Mouse (Mus musculus) E14TG2a.4 (cell line): ENCODE results near the gene Gm2000.
"Not testable (repeated sequence)": the region's sequence is repeated elsewhere in the genome, so short reads cannot be mapped to it uniquely, and the experiment has no call there.

Source experiments
- H3K27me3 ChIP-seq: 2 replicates; pipeline ENCODE4 v1.6.1; 2014; ENCODE audit warnings: low read length, control low read depth; ENCODE audit not compliant: insufficient read depth
- H3K36me3 ChIP-seq: 2 replicates; pipeline ENCODE4 v1.6.1; 2014; ENCODE audit warnings: low read length, control low read depth; ENCODE audit not compliant: insufficient read depth
- H3K4me1 ChIP-seq: replicated peaks from 2 replicates; pipeline ENCODE4 v1.6.1; 2014; ENCODE audit warnings: low read depth, low read length, control low read depth
- H3K4me3 ChIP-seq: replicated peaks from 2 replicates; pipeline ENCODE4 v1.5.1; 2014; ENCODE audit warnings: mild to moderate bottlenecking, low read length
- H3K9me3 ChIP-seq: 2 replicates; pipeline ENCODE4 v1.6.1; 2014; ENCODE audit warnings: low read length, control low read depth
- CTCF ChIP-seq: conservative IDR thresholded peaks from 2 replicates; pipeline ENCODE4 v1.5.1; 2014; ENCODE audit warnings: low read length
- NANOG ChIP-seq: IDR thresholded peaks from 2 replicates; pipeline ENCODE4 v1.6.1; 2014; ENCODE audit warnings: borderline replicate concordance, low read length, mixed read lengths
- POU5F1 ChIP-seq: IDR thresholded peaks from 2 replicates; pipeline ENCODE4 v1.6.1; 2014; ENCODE audit warnings: low read length, borderline replicate concordance

The Gm2000 gene

GRCm38 (mm10) chr1:156386232-156386631 is 20.4 kb downstream of the Gm2000 start:
- TF ChIP-seq NANOG (no peak), CTCF (no peak), POU5F1 (no peak)
- Histone ChIP-seq H3K4me3 (no peak overlapping the region), H3K36me3 (no peaks in the 10 kb centered on the region), H3K27me3 (0 out of 2 replicates have a peak, but pooled peaks cover 3% of the 10 kb centered on the region), H3K4me1 (no peaks in the 10 kb centered on the region), H3K9me3 (no peaks in the 10 kb centered on the region)

DNA sequence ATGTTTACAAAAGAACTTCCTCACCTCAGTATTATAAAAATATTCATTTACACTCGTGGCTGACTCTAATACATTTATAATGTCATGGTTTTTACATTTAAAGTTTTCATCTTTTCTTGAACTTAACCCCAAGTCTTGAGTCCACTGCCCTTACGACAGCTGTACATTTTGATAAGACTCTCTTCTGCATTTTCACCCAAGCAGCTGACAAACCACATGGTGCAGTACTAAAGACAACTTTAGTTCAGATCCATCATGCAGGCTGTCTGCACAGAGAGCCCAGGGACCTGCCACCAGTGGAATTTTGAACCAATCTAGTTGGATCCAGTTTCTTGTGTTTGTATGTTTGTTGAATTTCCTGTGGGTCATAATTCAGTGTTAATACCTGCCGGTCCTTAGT is 21.0 kb downstream of the Gm2000 start:
- Histone ChIP-seq H3K9me3 (no peaks in the 10 kb centered on the region), H3K36me3 (no peaks in the 10 kb centered on the region), H3K27me3 (0 out of 2 replicates have a peak, but pooled peaks cover 3% of the 10 kb centered on the region), H3K4me3 (no peak overlapping the region), H3K4me1 (no peaks in the 10 kb centered on the region; the same call in 1 of the 2 replicates)
- TF ChIP-seq NANOG (no peak), CTCF (no peak), POU5F1 (no peak)

- Histone ChIP-seq H3K27me3 (no peaks in the 10 kb centered on the region), H3K4me3 (no peak overlapping the region), H3K36me3 (no peaks in the 10 kb centered on the region), H3K4me1 (peaks cover 19% of the 10 kb centered on the region), H3K9me3 (no peaks in the 10 kb centered on the region)
- TF ChIP-seq POU5F1, result no peak
- TF ChIP-seq CTCF, result no peak
- TF ChIP-seq NANOG, result no peak
These were observed 27.3 kb downstream of the Gm2000 start for GRCm38 (mm10) chr1:156393148-156393547.

- Histone ChIP-seq H3K4me1 (peaks cover 18% of the 10 kb centered on the region), H3K9me3 (peaks cover 19% of the 10 kb centered on the region)
- H3K4me3 ChIP-seq, H3K27me3 ChIP-seq, H3K36me3 ChIP-seq: not testable (repeated sequence)
These were observed 34.3 kb downstream of the Gm2000 start for GRCm38 (mm10) chr1:156400159-156400558.

GRCm38 (mm10) chr1:156402491-156402890 is 36.7 kb downstream of the Gm2000 start:
- Histone ChIP-seq H3K4me1 (peaks cover 18% of the 10 kb centered on the region), H3K4me3 (no peak overlapping the region), H3K36me3 (no peaks in the 10 kb centered on the region), H3K9me3 (peaks cover 33% of the 10 kb centered on the region), H3K27me3 (no peaks in the 10 kb centered on the region)
- no peak for TF ChIP-seq POU5F1
- no peak for TF ChIP-seq NANOG
- TF ChIP-seq CTCF, result no peak

- Histone ChIP-seq H3K4me3 (peak overlapping the region; percentile 46; the same call in 1 of the 2 replicates), H3K27me3 (no peaks in the 10 kb centered on the region)
- TF ChIP-seq CTCF (no peak), POU5F1 (no peak), NANOG (no peak)
These were observed 37.4 kb downstream of the Gm2000 start for GRCm38 (mm10) chr1:156403251-156403650.

GRCm38 (mm10) chr1:156408004-156408403 is 42.2 kb downstream of the Gm2000 start:
- Histone ChIP-seq H3K27me3 (no peaks in the 10 kb centered on the region), H3K4me3 (no peak overlapping the region), H3K4me1 (peaks cover 12% of the 10 kb centered on the region)

More at GRCm38 (mm10) chr1:156403251-156403650, 37.4 kb downstream of the Gm2000 start:
- Histone ChIP-seq H3K9me3 (peaks cover 33% of the 10 kb centered on the region), H3K4me1 (peaks cover 18% of the 10 kb centered on the region), H3K36me3 (no peaks in the 10 kb centered on the region)

GRCm38 (mm10) chr1:156408521-156408920 is 42.7 kb downstream of the Gm2000 start:
- no peak for TF ChIP-seq POU5F1
- no peak for TF ChIP-seq NANOG
- H3K4me3 ChIP-seq, result no peak overlapping the region
- H3K9me3 ChIP-seq, result peaks cover 27% of the 10 kb centered on the region
- no peaks in the 10 kb centered on the region for H3K36me3 ChIP-seq
- H3K27me3 ChIP-seq, result no peaks in the 10 kb centered on the region
- H3K4me1 ChIP-seq, result peaks cover 7% of the 10 kb centered on the region

More at GRCm38 (mm10) chr1:156408004-156408403, 42.2 kb downstream of the Gm2000 start:
- no peak for TF ChIP-seq POU5F1
- no peak for TF ChIP-seq CTCF
- TF ChIP-seq NANOG, result no peak
- H3K9me3 ChIP-seq, result peaks cover 27% of the 10 kb centered on the region
- H3K36me3 ChIP-seq, result no peaks in the 10 kb centered on the region
